Mouse (Mus musculus): ENCODE measurements around the gene Csrp2.
A peak's percentile ranks its signal among the peaks of the same experiment; 100 is the strongest.

The Csrp2 gene

GRCm38 (mm10) chr10:110919531-110920343 lies at the start of gene Csrp2:
TSS of gene Csrp2 (plus strand) at chr10:110919789.
- DNase-seq: peak; percentile 70

GRCm38 (mm10) chr10:110874853-110875252 lies 44.7 kb upstream of the Csrp2 start:
- no peak for DNase-seq

GRCm38 (mm10) chr10:110876956-110877355 lies 42.6 kb upstream of the Csrp2 start:
- DNase-seq: no peak

- no peak for DNase-seq
These were observed 41.7 kb upstream of the Csrp2 start for GRCm38 (mm10) chr10:110877851-110878250.

GRCm38 (mm10) chr10:110878641-110879040 lies 40.9 kb upstream of the Csrp2 start:
- DNase-seq: no peak

GRCm38 (mm10) chr10:110879426-110880066 lies 40.0 kb upstream of the Csrp2 start:
- DNase-seq: no peak

GRCm38 (mm10) chr10:110881346-110881745 lies 38.2 kb upstream of the Csrp2 start:
- no peak for DNase-seq

GRCm38 (mm10) chr10:110882701-110883100 lies 36.9 kb upstream of the Csrp2 start:
- no peak for DNase-seq

- no peak for DNase-seq
These were observed 28.8 kb upstream of the Csrp2 start for GRCm38 (mm10) chr10:110890656-110891272.

- DNase-seq: no peak
These were observed 19.7 kb upstream of the Csrp2 start for GRCm38 (mm10) chr10:110899744-110900501.

GRCm38 (mm10) chr10:110903862-110904261 lies 15.7 kb upstream of the Csrp2 start:
- DNase-seq: no peak

GRCm38 (mm10) chr10:110916666-110917344 lies 2.8 kb upstream of the Csrp2 start:
- DNase-seq: no peak

- DNase-seq: no peak
These were observed 2.1 kb upstream of the Csrp2 start for GRCm38 (mm10) chr10:110917521-110917920.

GRCm38 (mm10) chr10:110918414-110919391 lies 886 bp upstream of the Csrp2 start:
- DNase-seq: no peak

- no peak for DNase-seq
These were observed 870 bp downstream of the Csrp2 start for GRCm38 (mm10) chr10:110920368-110920950.

GRCm38 (mm10) chr10:110921890-110922289 lies 2.3 kb downstream of the Csrp2 start:
- DNase-seq: no peak

GRCm38 (mm10) chr10:110922612-110923011 lies 3.0 kb downstream of the Csrp2 start:
- no peak for DNase-seq

GRCm38 (mm10) chr10:110927491-110927890 lies 7.9 kb downstream of the Csrp2 start:
- DNase-seq: peak; percentile 37

GRCm38 (mm10) chr10:110929756-110930155 lies 10.2 kb downstream of the Csrp2 start:
- no peak for DNase-seq

GRCm38 (mm10) chr10:110931161-110931912 lies 11.7 kb downstream of the Csrp2 start:
- no peak for DNase-seq
